Mouse (Mus musculus): Measurements from ENCODE around the gene Olfr1427. TPM values are rescaled to one million over a fixed set of nuclear protein-coding genes. Genes with fewer than 3 reads are reported as not detected.

Olfr1427 gene
- polyA plus RNA-seq (2014; fragmentation: Nextera tagmentation; extraction: Ambion mirVana), result not detected in 2 replicates

DNA sequence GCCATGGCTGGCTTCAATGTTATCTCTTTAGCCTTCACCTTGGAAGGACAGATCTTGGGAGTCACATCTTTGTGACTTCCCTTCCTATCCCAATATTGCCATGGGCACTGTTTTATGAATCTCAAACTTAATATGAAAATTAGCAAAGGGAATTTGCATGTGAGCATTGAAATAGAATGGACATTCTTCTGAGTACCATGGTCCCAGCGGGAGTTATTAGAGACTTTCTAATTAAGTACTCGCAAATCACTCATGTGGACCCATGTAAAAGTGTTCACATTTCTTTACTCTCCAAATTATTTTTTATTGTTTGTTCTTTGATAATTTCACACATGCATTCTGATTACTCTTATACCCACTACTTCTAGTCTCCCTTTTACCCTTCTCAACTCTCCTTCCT, at the start of gene Olfr1427:
Gene Olfr1427, minus strand, starts transcription at position 101 of the 400 bp plus-strand sequence.
- Histone ChIP-seq H3K4me1 (ENCODE audit: control insufficient read depth, insufficient read depth, low read length) (no peaks in the 10 kb centered on the region), H3K27me3 (ENCODE audit: control insufficient read depth, insufficient read depth, low read length) (no peaks in the 10 kb centered on the region), H3K9ac (ENCODE audit: low read length) (no peak within 1 kb of the TSS), H3K27ac (replicated peaks; ENCODE audit: low read depth, low read length) (no peak within 1 kb of the TSS), H3K4me3 (ENCODE audit: low read depth, low read length) (no peak within 1 kb of the TSS), H3K36me3 (ENCODE audit: control insufficient read depth, insufficient read depth, low read length) (no peaks in the 10 kb centered on the region), H3K9me3 (ENCODE audit: control insufficient read depth, low read length) (no peaks in the 10 kb centered on the region), H3K4me2 (ENCODE audit: low read depth, severe bottlenecking) (no peak within 1 kb of the TSS)
- no peak for DNase-seq (ENCODE audit: low spot score)
- no peak for ATAC-seq (ENCODE audit: insufficient number of reproducible peaks, low FRiP score, low TSS enrichment, low read depth)
- 95% methylated on average over 2 of the region's 2 CpGs for WGBS

DNA sequence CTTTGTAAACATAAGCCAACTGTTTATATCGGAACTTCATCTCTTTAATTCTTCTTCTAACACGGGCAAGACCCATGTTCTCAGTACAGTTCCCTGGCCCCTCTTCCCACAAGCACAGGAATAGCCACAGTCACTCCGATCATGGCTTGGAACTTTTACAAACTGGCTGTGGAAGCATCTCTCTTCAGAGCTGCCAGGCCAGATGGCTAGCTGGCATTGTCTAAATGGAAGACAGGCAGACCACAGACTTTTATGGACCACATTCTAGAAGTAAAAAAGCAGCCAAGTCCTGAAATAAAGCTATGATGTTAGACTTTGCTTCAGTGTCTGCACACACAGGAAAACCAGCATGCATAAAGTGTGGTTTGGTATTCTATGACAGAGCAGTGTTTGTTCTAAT, 42.3 kb upstream of the Olfr1427 start:
- DNase-seq (ENCODE audit: low spot score) (no peak), ATAC-seq (ENCODE audit: insufficient number of reproducible peaks, low FRiP score, low TSS enrichment, low read depth) (no peak)
- H3K9me3 ChIP-seq (ENCODE audit: control insufficient read depth, low read length), result no peaks in the 10 kb centered on the region
- H3K4me3 ChIP-seq (ENCODE audit: low read depth, low read length), result no peak overlapping the region
- no peaks in the 10 kb centered on the region for H3K27me3 ChIP-seq (ENCODE audit: control insufficient read depth, insufficient read depth, low read length)
- H3K4me1 ChIP-seq (ENCODE audit: control insufficient read depth, insufficient read depth, low read length), result no peaks in the 10 kb centered on the region
- H3K9ac ChIP-seq (ENCODE audit: low read length), result no peak overlapping the region
- no peak overlapping the region for H3K27ac ChIP-seq (replicated peaks; ENCODE audit: low read depth, low read length)
- no peaks in the 10 kb centered on the region for H3K36me3 ChIP-seq (ENCODE audit: control insufficient read depth, insufficient read depth, low read length)
- 89% methylated on average over 3 of the region's 3 CpGs for WGBS
- no peak overlapping the region for H3K4me2 ChIP-seq (ENCODE audit: low read depth, severe bottlenecking)

DNA sequence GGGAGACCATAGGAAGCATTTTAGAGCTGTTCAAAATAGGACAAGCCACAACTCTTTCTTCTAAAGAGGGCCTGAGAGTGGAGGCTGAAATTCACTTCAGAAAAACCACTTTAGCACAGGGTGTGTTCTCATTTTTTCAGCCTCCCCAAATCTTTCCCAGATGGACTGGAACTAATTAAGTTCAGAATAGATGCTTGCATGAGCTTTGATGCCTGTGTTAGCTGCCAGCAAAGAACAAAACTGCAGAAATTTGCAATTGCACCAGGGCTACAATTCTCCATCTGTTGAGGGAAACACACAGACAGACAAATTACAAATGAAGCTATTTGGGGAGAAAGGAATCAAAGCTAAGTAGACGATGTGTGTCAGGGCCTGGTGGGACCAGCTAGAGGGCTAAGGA, 40.2 kb upstream of the Olfr1427 start:
- no peaks in the 10 kb centered on the region for H3K4me1 ChIP-seq (ENCODE audit: control insufficient read depth, insufficient read depth, low read length)
- 24% methylated on average over 1 of the region's 1 CpGs for WGBS
- H3K36me3 ChIP-seq (ENCODE audit: control insufficient read depth, insufficient read depth, low read length), result no peaks in the 10 kb centered on the region
- no peaks in the 10 kb centered on the region for H3K9me3 ChIP-seq (ENCODE audit: control insufficient read depth, low read length)
- H3K27me3 ChIP-seq (ENCODE audit: control insufficient read depth, insufficient read depth, low read length), result no peaks in the 10 kb centered on the region
- no peak overlapping the region for H3K4me3 ChIP-seq (ENCODE audit: low read depth, low read length)
- no peak overlapping the region for H3K9ac ChIP-seq (ENCODE audit: low read length)
- no peak for DNase-seq (ENCODE audit: low spot score)
- no peak for ATAC-seq (ENCODE audit: insufficient number of reproducible peaks, low FRiP score, low TSS enrichment, low read depth)
- H3K4me2 ChIP-seq (ENCODE audit: low read depth, severe bottlenecking), result no peak overlapping the region
- H3K27ac ChIP-seq (replicated peaks; ENCODE audit: low read depth, low read length), result no peak overlapping the region

DNA sequence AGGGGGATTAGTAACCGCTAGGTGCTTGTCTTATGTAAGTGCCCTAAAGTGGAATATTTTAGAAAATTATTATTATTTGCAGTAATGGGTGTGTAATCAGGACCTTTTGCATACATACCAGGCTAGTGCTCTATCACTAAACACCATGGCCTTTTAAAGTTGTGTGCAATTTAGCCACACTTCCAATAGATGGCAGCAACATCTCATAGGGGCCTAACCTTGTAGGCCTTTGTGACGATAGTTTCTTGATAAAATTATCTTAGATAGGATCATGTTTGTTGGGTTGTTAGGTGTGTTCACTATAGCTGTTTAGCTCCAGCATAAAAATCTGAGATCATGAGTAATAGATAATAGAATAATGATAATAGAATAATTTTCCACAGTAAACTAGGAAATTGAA, 31.2 kb upstream of the Olfr1427 start:
- Histone ChIP-seq H3K4me2 (ENCODE audit: low read depth, severe bottlenecking) (no peak overlapping the region), H3K9ac (ENCODE audit: low read length) (no peak overlapping the region), H3K27me3 (ENCODE audit: control insufficient read depth, insufficient read depth, low read length) (no peaks in the 10 kb centered on the region), H3K9me3 (ENCODE audit: control insufficient read depth, low read length) (no peaks in the 10 kb centered on the region), H3K27ac (replicated peaks; ENCODE audit: low read depth, low read length) (no peak overlapping the region), H3K4me1 (ENCODE audit: control insufficient read depth, insufficient read depth, low read length) (no peaks in the 10 kb centered on the region), H3K36me3 (ENCODE audit: control insufficient read depth, insufficient read depth, low read length) (no peaks in the 10 kb centered on the region), H3K4me3 (ENCODE audit: low read depth, low read length) (no peak overlapping the region)
- WGBS, result 31% methylated on average over 2 of the region's 2 CpGs
- ATAC-seq (ENCODE audit: insufficient number of reproducible peaks, low FRiP score, low TSS enrichment, low read depth) (no peak), DNase-seq (ENCODE audit: low spot score) (no peak)

DNA sequence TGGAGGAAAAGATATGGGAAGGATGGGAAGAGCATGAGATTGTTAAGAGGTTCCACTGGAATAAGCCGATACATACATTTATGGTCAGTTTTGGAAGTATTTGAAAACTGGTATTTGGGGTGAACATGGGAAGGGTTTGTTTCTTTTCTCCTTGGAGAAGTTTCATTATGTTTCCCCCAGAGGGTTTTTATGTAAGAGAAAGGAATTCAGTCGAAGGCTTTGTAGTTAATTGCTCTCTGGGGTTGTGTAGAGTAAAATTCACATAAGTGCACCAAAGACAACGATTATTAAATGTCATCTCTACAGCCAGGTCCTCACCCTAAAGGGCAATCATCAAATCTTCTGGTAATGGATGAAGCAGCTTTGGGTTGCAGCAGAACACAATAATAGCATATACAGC, 20.0 kb upstream of the Olfr1427 start, which contains the start of gene Olfr76:
Gene Olfr76, minus strand, starts transcription at position 101 of the 400 bp plus-strand sequence.
- ATAC-seq (ENCODE audit: insufficient number of reproducible peaks, low FRiP score, low TSS enrichment, low read depth) (no peak), DNase-seq (ENCODE audit: low spot score) (no peak)
- Histone ChIP-seq H3K9ac (ENCODE audit: low read length) (no peak within 1 kb of the TSS), H3K27ac (replicated peaks; ENCODE audit: low read depth, low read length) (no peak within 1 kb of the TSS), H3K4me3 (ENCODE audit: low read depth, low read length) (no peak within 1 kb of the TSS), H3K9me3 (ENCODE audit: control insufficient read depth, low read length) (no peaks in the 10 kb centered on the region), H3K27me3 (ENCODE audit: control insufficient read depth, insufficient read depth, low read length) (no peaks in the 10 kb centered on the region), H3K4me2 (ENCODE audit: low read depth, severe bottlenecking) (no peak within 1 kb of the TSS), H3K4me1 (ENCODE audit: control insufficient read depth, insufficient read depth, low read length) (no peaks in the 10 kb centered on the region), H3K36me3 (ENCODE audit: control insufficient read depth, insufficient read depth, low read length) (no peaks in the 10 kb centered on the region)
- 80% methylated on average over 3 of the region's 3 CpGs for WGBS

DNA sequence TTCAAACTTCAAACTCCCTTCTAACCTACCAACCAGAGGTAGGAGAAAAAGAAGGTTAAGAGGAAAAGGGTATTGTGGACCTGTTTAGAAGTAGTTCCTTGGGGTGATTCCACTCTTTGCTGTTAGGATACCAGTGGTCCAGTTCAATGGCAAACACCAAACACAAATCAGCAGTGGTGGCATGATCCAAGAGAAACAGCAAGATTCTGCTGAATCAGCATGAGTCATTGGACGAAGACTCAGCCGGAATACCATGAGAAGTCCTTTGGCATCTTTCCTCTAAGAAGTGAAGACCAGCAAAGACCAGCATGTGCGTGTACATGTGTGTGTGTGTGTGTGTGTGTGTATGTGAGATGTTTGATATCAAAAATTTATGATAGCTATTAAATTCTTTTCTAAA, 13.3 kb upstream of the Olfr1427 start:
- no peak overlapping the region for H3K4me2 ChIP-seq (ENCODE audit: low read depth, severe bottlenecking)
- ATAC-seq (ENCODE audit: insufficient number of reproducible peaks, low FRiP score, low TSS enrichment, low read depth) (no peak), DNase-seq (ENCODE audit: low spot score) (no peak)
- no peaks in the 10 kb centered on the region for H3K36me3 ChIP-seq (ENCODE audit: control insufficient read depth, insufficient read depth, low read length)
- no peaks in the 10 kb centered on the region for H3K4me1 ChIP-seq (ENCODE audit: control insufficient read depth, insufficient read depth, low read length)
- no peak overlapping the region for H3K9ac ChIP-seq (ENCODE audit: low read length)
- no peaks in the 10 kb centered on the region for H3K9me3 ChIP-seq (ENCODE audit: control insufficient read depth, low read length)
- H3K4me3 ChIP-seq (ENCODE audit: low read depth, low read length), result no peak overlapping the region
- WGBS, result 86% methylated on average over 3 of the region's 3 CpGs
- no peaks in the 10 kb centered on the region for H3K27me3 ChIP-seq (ENCODE audit: control insufficient read depth, insufficient read depth, low read length)
- H3K27ac ChIP-seq (replicated peaks; ENCODE audit: low read depth, low read length), result no peak overlapping the region

DNA sequence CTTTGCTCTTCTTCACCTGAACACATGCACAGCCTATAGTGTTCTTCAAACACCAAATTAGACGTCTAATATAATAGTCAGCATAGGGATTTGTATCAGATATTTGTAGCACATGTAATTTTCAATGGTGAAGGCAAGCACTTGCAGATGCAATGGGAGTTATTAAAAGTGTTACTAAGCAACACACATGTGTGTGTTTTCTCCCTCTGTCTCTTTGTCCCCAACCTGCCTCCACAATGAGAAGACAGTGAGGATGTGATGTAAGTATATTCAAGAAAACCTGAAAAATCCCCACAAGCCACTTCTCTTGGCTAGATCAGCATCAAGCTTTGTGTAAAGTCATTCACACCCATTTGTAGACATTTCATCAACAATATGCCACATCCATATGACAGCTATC, 12.7 kb upstream of the Olfr1427 start, which contains the start of gene Olfr1428:
Gene Olfr1428, minus strand, starts transcription at position 101 of the 400 bp plus-strand sequence.
- no peak within 1 kb of the TSS for H3K4me2 ChIP-seq (ENCODE audit: low read depth, severe bottlenecking)
- H3K9me3 ChIP-seq (ENCODE audit: control insufficient read depth, low read length), result no peaks in the 10 kb centered on the region
- no peak within 1 kb of the TSS for H3K9ac ChIP-seq (ENCODE audit: low read length)
- no peak for ATAC-seq (ENCODE audit: insufficient number of reproducible peaks, low FRiP score, low TSS enrichment, low read depth)
- H3K4me1 ChIP-seq (ENCODE audit: control insufficient read depth, insufficient read depth, low read length), result no peaks in the 10 kb centered on the region
- no peaks in the 10 kb centered on the region for H3K36me3 ChIP-seq (ENCODE audit: control insufficient read depth, insufficient read depth, low read length)
- H3K4me3 ChIP-seq (ENCODE audit: low read depth, low read length), result no peak within 1 kb of the TSS
- no peak for DNase-seq (ENCODE audit: low spot score)
- H3K27me3 ChIP-seq (ENCODE audit: control insufficient read depth, insufficient read depth, low read length), result no peaks in the 10 kb centered on the region
- no peak within 1 kb of the TSS for H3K27ac ChIP-seq (replicated peaks; ENCODE audit: low read depth, low read length)
- WGBS, result 87% methylated on average over 1 of the region's 1 CpGs

DNA sequence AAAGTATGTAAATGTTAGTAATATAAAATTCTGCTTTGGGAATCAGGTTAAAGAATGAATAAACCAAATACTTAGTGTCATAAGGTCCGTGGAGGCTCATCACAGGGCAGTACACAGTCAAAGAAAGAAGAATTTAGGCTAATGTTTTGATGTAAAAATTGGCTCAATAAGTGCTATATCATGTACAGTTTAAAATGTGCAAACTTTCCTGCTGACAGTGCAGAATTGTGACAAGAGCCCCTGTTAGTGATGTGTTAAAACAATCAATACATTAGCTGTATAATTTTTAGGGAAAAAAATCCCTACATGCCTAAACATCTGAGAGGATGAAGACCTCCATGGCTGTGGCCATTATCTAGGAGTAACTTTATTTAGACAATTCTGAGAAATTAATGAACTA, 10.7 kb upstream of the Olfr1427 start:
- H3K27ac ChIP-seq (replicated peaks; ENCODE audit: low read depth, low read length), result no peak overlapping the region
- DNase-seq (ENCODE audit: low spot score) (no peak), ATAC-seq (ENCODE audit: insufficient number of reproducible peaks, low FRiP score, low TSS enrichment, low read depth) (no peak)
- H3K27me3 ChIP-seq (ENCODE audit: control insufficient read depth, insufficient read depth, low read length), result no peaks in the 10 kb centered on the region
- 0 out of 2 replicates have a peak, but pooled peaks cover 3% of the 10 kb centered on the region for H3K9me3 ChIP-seq (ENCODE audit: control insufficient read depth, low read length)
- H3K4me1 ChIP-seq (ENCODE audit: control insufficient read depth, insufficient read depth, low read length), result no peaks in the 10 kb centered on the region
- H3K4me2 ChIP-seq (ENCODE audit: low read depth, severe bottlenecking), result no peak overlapping the region
- H3K36me3 ChIP-seq (ENCODE audit: control insufficient read depth, insufficient read depth, low read length), result no peaks in the 10 kb centered on the region
- no peak overlapping the region for H3K4me3 ChIP-seq (ENCODE audit: low read depth, low read length)
- H3K9ac ChIP-seq (ENCODE audit: low read length), result no peak overlapping the region
- WGBS, result 64% methylated on average over 1 of the region's 1 CpGs

DNA sequence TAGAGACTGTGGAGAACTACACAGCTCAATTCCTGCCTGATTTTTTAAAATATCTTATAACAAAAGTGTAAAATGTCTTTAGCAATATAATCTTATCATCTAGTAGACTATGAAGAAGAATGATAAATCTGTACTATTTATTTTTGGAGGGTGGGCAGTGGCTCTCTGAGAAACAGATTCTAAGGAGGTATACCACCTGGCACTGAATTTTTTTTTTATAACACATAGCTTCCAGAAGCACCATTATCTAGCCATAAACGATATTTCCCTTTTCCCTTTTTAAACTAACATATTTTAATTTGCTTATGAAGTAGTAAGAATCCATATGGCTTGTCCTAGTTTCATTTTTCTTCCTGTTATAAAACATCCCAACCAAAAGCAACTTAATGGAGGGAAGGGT, 1.4 kb upstream of the Olfr1427 start:
- Histone ChIP-seq H3K9me3 (ENCODE audit: control insufficient read depth, low read length) (0 out of 2 replicates have a peak, but pooled peaks cover 3% of the 10 kb centered on the region), H3K27me3 (ENCODE audit: control insufficient read depth, insufficient read depth, low read length) (no peaks in the 10 kb centered on the region), H3K4me2 (ENCODE audit: low read depth, severe bottlenecking) (no peak overlapping the region), H3K9ac (ENCODE audit: low read length) (no peak overlapping the region), H3K4me1 (ENCODE audit: control insufficient read depth, insufficient read depth, low read length) (no peaks in the 10 kb centered on the region), H3K36me3 (ENCODE audit: control insufficient read depth, insufficient read depth, low read length) (no peaks in the 10 kb centered on the region), H3K27ac (replicated peaks; ENCODE audit: low read depth, low read length) (no peak overlapping the region), H3K4me3 (ENCODE audit: low read depth, low read length) (no peak overlapping the region)
- ATAC-seq (ENCODE audit: insufficient number of reproducible peaks, low FRiP score, low TSS enrichment, low read depth), result no peak
- 69% methylated on average over 1 of the region's 1 CpGs for WGBS
- DNase-seq (ENCODE audit: low spot score), result no peak
